Mouse (Mus musculus) limb, embryonic 13.5 days (tissue): ENCODE measurements at regions not wholly inside any gene's neighbourhood (a gene's known extent, or its start where the extent isn't known, plus 50 kb on each side); places are given as distances from the start of the nearest gene placed in this dataset.

Experiments used
- ATAC-seq: fragments of 200-750 bp; cut with Nextera tagmentation; 2 replicates; pipeline ENCODE4 v1.8.0; 2017; ENCODE audit warnings: low read depth, moderate number of reproducible peaks, moderate TSS enrichment; ENCODE audit not compliant: low FRiP score
- H3K27ac ChIP-seq: fragments of 300-500 bp; sonication (generic); 2 replicates; pipeline ENCODE4 v1.5.1; 2015; ENCODE audit warnings: inconsistent platforms, mild to moderate bottlenecking, moderate library complexity
- H3K27me3 ChIP-seq: fragments of 300-500 bp; sonication (generic); 2 replicates; pipeline ENCODE4 v1.6.1; 2015; ENCODE audit warnings: mild to moderate bottlenecking, inconsistent platforms
- H3K36me3 ChIP-seq: fragments of 300-500 bp; sonication (generic); 2 replicates; pipeline ENCODE4 v1.6.1; 2015; ENCODE audit warnings: inconsistent platforms, mild to moderate bottlenecking, moderate library complexity
- H3K4me1 ChIP-seq: fragments of 300-500 bp; sonication (generic); 2 replicates; pipeline ENCODE4 v1.6.1; 2015; ENCODE audit warnings: inconsistent platforms
- H3K4me2 ChIP-seq: fragments of 300-500 bp; sonication (generic); replicated peaks from 2 replicates; pipeline ENCODE4 v1.6.1; 2015; ENCODE audit warnings: inconsistent platforms, mild to moderate bottlenecking, moderate library complexity
- H3K4me3 ChIP-seq: fragments of 300-500 bp; sonication (generic); 2 replicates; pipeline ENCODE4 v1.5.1; 2015; ENCODE audit warnings: moderate library complexity, mild to moderate bottlenecking, inconsistent platforms
- H3K9ac ChIP-seq: fragments of 300-500 bp; sonication (generic); 2 replicates; pipeline ENCODE4 v1.6.1; 2015; ENCODE audit warnings: mild to moderate bottlenecking, inconsistent platforms
- H3K9me3 ChIP-seq: fragments of 300-500 bp; sonication (generic); 2 replicates; pipeline ENCODE4 v1.6.1; 2016; ENCODE audit warnings: inconsistent platforms
- WGBS: fragments of 180-500 bp; shearing (Covaris S2); methylation state at CpG from one replicate; pipeline ENCODE4 v1.1.7; 2015; 5-methylcytosine and 5-hydroxymethylcytosine counted together

DNA sequence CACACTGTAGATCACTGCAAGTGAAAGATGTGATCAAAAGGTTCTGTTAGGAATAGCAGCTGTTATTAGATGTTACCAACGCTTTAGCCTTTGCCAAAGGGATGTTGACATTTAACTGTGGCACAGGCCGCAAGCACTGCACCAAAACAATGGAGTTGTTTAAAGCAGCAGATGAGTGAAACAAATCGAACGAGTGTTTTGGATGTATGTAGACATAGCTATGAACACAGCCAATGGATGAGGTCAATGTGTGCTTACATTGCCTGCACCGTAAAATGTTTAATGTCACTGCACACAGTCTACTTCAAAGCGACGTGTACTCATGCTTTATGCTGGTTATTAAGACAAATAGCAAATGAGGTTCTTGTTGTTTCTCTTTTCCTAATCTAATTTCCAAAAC, 602.7 kb downstream of the Fat4 start:
- Histone ChIP-seq H3K27ac (no peak overlapping the region), H3K36me3 (no peaks in the 10 kb centered on the region), H3K9me3 (no peaks in the 10 kb centered on the region), H3K4me1 (no peaks in the 10 kb centered on the region), H3K9ac (no peak overlapping the region), H3K4me3 (no peak overlapping the region), H3K4me2 (no peak overlapping the region), H3K27me3 (no peaks in the 10 kb centered on the region)
- 71% methylated on average over 7 of the region's 7 CpGs for WGBS
- no peak for ATAC-seq

DNA sequence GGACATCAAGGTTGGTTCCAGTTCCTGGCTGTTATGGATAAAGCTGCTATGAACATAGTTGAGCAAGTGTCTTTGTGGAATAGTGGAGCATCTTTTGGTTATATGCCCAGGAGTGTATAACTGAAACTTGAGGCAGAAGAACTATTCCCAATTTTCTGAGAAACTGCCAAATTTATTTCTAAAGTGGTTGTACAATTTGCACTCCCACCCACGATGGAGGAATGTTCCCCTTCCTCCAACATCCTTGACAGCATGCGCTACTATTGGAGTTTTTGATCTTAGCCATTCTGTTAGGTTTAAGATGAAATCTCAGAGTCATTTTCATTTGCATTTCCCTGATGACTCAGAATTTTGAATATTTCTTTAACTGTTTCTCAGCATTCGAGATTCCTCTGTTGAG, 607.6 kb downstream of the Fat4 start:
- no peak overlapping the region for H3K4me2 ChIP-seq
- no peak overlapping the region for H3K27ac ChIP-seq
- H3K9me3 ChIP-seq: no peaks in the 10 kb centered on the region
- H3K4me1 ChIP-seq: no peaks in the 10 kb centered on the region
- no peak overlapping the region for H3K9ac ChIP-seq
- no peaks in the 10 kb centered on the region for H3K27me3 ChIP-seq
- H3K4me3 ChIP-seq: no peak overlapping the region
- WGBS: 90% methylated on average over 3 of the region's 3 CpGs
- H3K36me3 ChIP-seq: no peaks in the 10 kb centered on the region
- ATAC-seq: no peak

DNA sequence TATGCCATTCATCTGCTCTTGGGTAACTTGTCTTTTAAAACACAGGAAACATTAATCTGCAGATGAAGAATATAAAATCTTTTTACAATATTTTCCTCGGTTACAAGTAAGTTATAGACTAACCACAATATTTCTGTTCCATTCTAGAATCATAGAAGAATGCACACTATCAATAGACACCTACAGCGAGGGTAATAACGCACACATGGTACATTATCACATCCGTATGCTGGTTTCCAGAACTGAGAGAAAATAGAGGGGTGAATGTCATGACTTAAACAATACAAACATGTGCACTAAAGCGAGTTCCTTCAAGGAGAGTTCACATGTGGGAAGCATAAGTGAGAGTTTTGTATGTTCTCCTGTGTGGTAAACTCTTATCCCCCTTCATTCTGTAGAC, 641.3 kb downstream of the Fat4 start:
- Histone ChIP-seq H3K27me3 (no peaks in the 10 kb centered on the region), H3K9ac (no peak overlapping the region), H3K4me1 (peaks cover 25% of the 10 kb centered on the region), H3K9me3 (no peaks in the 10 kb centered on the region), H3K27ac (peak overlapping the region; percentile 56; the same call in 1 of the 2 replicates), H3K4me3 (no peak overlapping the region), H3K36me3 (no peaks in the 10 kb centered on the region), H3K4me2 (no peak overlapping the region)
- WGBS: 43% methylated on average over 5 of the region's 5 CpGs
- ATAC-seq: peak; percentile 87; the same call in 1 of the 2 replicates

GRCm38 (mm10) chr3:39537515-39537914, 650.8 kb downstream of the Fat4 start:
- Histone ChIP-seq H3K27me3 (no peaks in the 10 kb centered on the region), H3K36me3 (no peaks in the 10 kb centered on the region), H3K9ac (no peak overlapping the region), H3K9me3 (no peaks in the 10 kb centered on the region), H3K4me2 (no peak overlapping the region), H3K4me1 (peaks cover 18% of the 10 kb centered on the region), H3K27ac (no peak overlapping the region), H3K4me3 (no peak overlapping the region)
- no peak for ATAC-seq
- 80% methylated on average over 2 of the region's 2 CpGs for WGBS

DNA sequence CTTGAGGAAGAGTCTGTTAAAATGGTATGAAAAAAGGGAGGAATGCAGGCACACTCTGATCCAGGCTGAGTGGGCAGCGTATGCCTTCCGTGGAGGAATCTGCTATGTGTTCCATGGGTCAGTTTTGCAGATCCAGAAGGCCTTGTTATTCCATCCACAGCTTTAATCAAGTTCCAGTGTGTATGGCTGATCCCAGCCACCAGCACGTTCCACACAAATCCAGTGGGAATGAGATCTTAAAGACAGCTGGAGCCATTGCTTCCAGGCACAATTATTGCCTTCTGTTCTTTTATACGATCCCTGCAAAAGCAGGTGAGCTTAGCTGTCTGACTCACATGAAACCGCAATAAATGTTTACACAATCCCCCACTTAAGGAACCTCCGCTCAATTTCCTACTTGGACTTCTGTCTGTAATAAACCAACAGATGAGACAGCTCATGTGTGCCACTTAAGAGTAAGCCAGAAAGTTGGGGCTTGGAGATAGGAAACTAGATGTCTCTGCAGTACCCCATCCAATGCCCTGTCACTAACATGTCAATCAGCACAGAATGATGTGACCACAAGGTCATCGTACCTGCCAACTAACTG, 653.9 kb downstream of the Fat4 start:
- H3K27me3 ChIP-seq: no peaks in the 10 kb centered on the region
- peak; percentile 71 for ATAC-seq
- no peaks in the 10 kb centered on the region for H3K9me3 ChIP-seq
- H3K4me2 ChIP-seq: no peak overlapping the region
- H3K9ac ChIP-seq: no peak overlapping the region
- no peak overlapping the region for H3K27ac ChIP-seq
- no peak overlapping the region for H3K4me3 ChIP-seq
- peaks cover 13% of the 10 kb centered on the region for H3K4me1 ChIP-seq
- no peaks in the 10 kb centered on the region for H3K36me3 ChIP-seq
- WGBS: 25% methylated on average over 7 of the region's 7 CpGs

- H3K27me3 ChIP-seq: no peaks in the 10 kb centered on the region
- no peaks in the 10 kb centered on the region for H3K36me3 ChIP-seq
- H3K4me2 ChIP-seq: no peak overlapping the region
- ATAC-seq: no peak
- H3K9me3 ChIP-seq: no peaks in the 10 kb centered on the region
- no peaks in the 10 kb centered on the region for H3K4me1 ChIP-seq
- no peak overlapping the region for H3K27ac ChIP-seq
- H3K4me3 ChIP-seq: no peak overlapping the region
- no peak overlapping the region for H3K9ac ChIP-seq
- 85% methylated on average over 3 of the region's 3 CpGs for WGBS
Measured at GRCm38 (mm10) chr3:39559460-39560041, 672.8 kb downstream of the Fat4 start.

DNA sequence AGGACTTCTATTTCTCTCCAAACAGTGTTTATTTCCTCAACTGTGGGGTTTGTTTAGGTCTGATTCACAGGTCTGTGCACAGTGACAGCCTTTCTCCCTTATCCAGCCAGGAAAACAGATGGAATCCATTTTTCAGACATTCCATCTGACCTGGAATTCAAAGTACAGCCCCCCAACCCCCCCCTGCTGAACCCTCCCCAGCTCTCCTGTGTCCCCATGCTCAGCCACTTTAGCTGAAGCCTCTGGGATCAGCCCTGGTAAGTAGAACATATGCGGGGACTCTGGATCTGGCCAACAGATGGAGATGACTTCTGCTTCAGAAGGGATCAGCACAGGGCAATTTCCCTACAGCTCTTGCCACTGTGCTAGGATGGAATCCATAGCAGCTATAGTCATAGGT, 674.2 kb downstream of the Fat4 start:
- Histone ChIP-seq H3K9ac (no peak overlapping the region), H3K36me3 (no peaks in the 10 kb centered on the region), H3K9me3 (no peaks in the 10 kb centered on the region), H3K4me1 (no peaks in the 10 kb centered on the region), H3K4me3 (no peak overlapping the region), H3K27me3 (no peaks in the 10 kb centered on the region), H3K4me2 (no peak overlapping the region), H3K27ac (no peak overlapping the region)
- no peak for ATAC-seq
- 37% methylated on average over 1 of the region's 1 CpGs for WGBS

- 24% methylated on average over 5 of the region's 5 CpGs for WGBS
- Histone ChIP-seq H3K36me3 (no peaks in the 10 kb centered on the region), H3K9me3 (no peaks in the 10 kb centered on the region), H3K4me1 (peaks cover 23% of the 10 kb centered on the region), H3K27ac (peak overlapping the region; percentile 72; the same call in 1 of the 2 replicates), H3K27me3 (no peaks in the 10 kb centered on the region), H3K4me2 (peak overlapping the region; percentile 15; the same call in 1 of the 2 replicates), H3K9ac (no peak overlapping the region), H3K4me3 (no peak overlapping the region)
- peak; percentile 81 for ATAC-seq
Measured at GRCm38 (mm10) chr3:39571444-39572237, 684.9 kb downstream of the Fat4 start.

GRCm38 (mm10) chr3:39575200-39575599, 688.5 kb downstream of the Fat4 start:
- H3K27me3 ChIP-seq: no peaks in the 10 kb centered on the region
- no peaks in the 10 kb centered on the region for H3K36me3 ChIP-seq
- H3K9me3 ChIP-seq: no peaks in the 10 kb centered on the region
- no peak for ATAC-seq
- H3K4me3 ChIP-seq: no peak overlapping the region
- no peak overlapping the region for H3K27ac ChIP-seq
- no peak overlapping the region for H3K9ac ChIP-seq
- H3K4me2 ChIP-seq: no peak overlapping the region
- H3K4me1 ChIP-seq: peaks cover 23% of the 10 kb centered on the region
- WGBS: 85% methylated on average over 3 of the region's 3 CpGs

DNA sequence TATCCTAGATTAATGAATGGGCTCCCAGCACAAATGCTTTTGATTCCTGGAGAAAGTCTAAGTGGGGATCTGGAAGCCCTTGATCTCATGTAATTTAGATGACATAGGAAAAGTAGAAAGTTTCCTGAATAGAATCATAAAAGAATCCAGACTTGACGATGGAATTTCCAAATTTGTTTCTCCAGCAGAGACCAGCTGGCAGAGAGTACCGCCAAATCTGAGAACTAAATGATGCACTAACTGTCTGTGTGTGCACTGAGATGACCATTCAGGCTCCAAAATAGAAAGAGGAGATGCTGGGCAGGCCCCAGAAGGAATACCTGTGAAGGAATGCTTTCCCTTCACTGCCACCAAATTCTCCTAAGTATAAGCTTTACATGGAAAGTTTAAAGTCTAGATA, 704.6 kb downstream of the Fat4 start:
- Histone ChIP-seq H3K9me3 (no peaks in the 10 kb centered on the region), H3K9ac (no peak overlapping the region), H3K27me3 (no peaks in the 10 kb centered on the region), H3K27ac (no peak overlapping the region), H3K4me1 (peaks cover 8% of the 10 kb centered on the region; the same call in 1 of the 2 replicates), H3K36me3 (no peaks in the 10 kb centered on the region), H3K4me2 (no peak overlapping the region), H3K4me3 (no peak overlapping the region)
- 69% methylated on average over 2 of the region's 2 CpGs for WGBS
- ATAC-seq: no peak

GRCm38 (mm10) chr3:39592349-39593117, 705.8 kb downstream of the Fat4 start:
- H3K4me2 ChIP-seq: no peak overlapping the region
- WGBS: 72% methylated on average over 4 of the region's 4 CpGs
- peaks cover 7% of the 10 kb centered on the region; the same call in 1 of the 2 replicates for H3K4me1 ChIP-seq
- H3K9me3 ChIP-seq: no peaks in the 10 kb centered on the region
- H3K27me3 ChIP-seq: no peaks in the 10 kb centered on the region
- H3K27ac ChIP-seq: no peak overlapping the region
- no peak for ATAC-seq
- H3K9ac ChIP-seq: no peak overlapping the region
- H3K36me3 ChIP-seq: no peaks in the 10 kb centered on the region
- no peak overlapping the region for H3K4me3 ChIP-seq

DNA sequence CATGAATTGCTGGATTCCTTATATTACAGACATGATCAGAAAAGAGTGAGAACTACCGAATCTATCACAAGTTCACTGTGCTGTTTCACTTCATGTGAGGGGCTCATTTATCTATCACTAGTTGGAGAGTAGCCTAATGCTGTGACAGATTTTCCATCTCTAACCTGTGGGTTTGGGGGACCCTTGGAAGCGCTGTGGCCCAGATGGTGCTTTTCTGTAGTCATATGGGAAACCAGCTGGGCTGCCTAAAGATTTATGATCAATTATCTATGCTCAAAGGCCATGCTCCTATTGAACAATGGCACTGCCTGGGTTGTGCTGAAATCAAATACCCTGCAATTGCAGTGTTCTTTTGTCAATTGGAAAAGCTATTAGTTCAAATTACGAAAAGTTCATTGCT, 723.2 kb downstream of the Fat4 start:
- Histone ChIP-seq H3K4me2 (no peak overlapping the region), H3K36me3 (no peaks in the 10 kb centered on the region), H3K27me3 (no peaks in the 10 kb centered on the region), H3K4me3 (no peak overlapping the region), H3K9me3 (no peaks in the 10 kb centered on the region), H3K9ac (no peak overlapping the region), H3K27ac (no peak overlapping the region), H3K4me1 (peaks cover 6% of the 10 kb centered on the region)
- ATAC-seq: no peak
- 66% methylated on average over 3 of the region's 3 CpGs for WGBS
